Mouse (Mus musculus): ENCODE results near the gene Jade1. TPM values are rescaled to one million over a fixed set of nuclear protein-coding genes. Genes with fewer than 3 reads are reported as not detected.

Gene Jade1
- total RNA-seq, 4 experiments from 2014 or later = 32.3 to 41.8 (median 37.1) TPM

Other genes starting within 250 kb of the Jade1 start
- 10 to 100 TPM; 15.2 to 20.5 (median 16.8) TPM for gene Sclt1, start 186.8 kb downstream of the Jade1 start, total RNA-seq (2022)
- gene D3Ertd751e, start 186.9 kb downstream of the Jade1 start, total RNA-seq (2022) = 10 to 100 TPM in 3 of 4 experiments, 1 to 10 TPM in 1; 9.7 to 14.2 (median 11.9) TPM

Measured in layer of hippocampus, adult 8-10 months (tissue).